Mouse (Mus musculus) bone marrow macrophage, adult 2 months (primary cell): ENCODE measurements at regions not wholly inside any gene's neighbourhood (a gene's known extent, or its start where the extent isn't known, plus 50 kb on each side); places are given as distances from the start of the nearest gene placed in this dataset.

Experiments
- CTCF ChIP-seq: IDR thresholded peaks from 2 replicates; pipeline ENCODE4 v1.5.1; 2012; ENCODE audit warnings: low read depth, mild to moderate bottlenecking, low read length, moderate library complexity
- POLR2A ChIP-seq: IDR thresholded peaks from 2 replicates; pipeline ENCODE4 v1.6.1; 2012; ENCODE audit warnings: mild to moderate bottlenecking, low read depth, low read length, borderline replicate concordance

- TF ChIP-seq CTCF, result no peak
- no peak for TF ChIP-seq POLR2A
These were observed 735.2 kb upstream of the Marcks start for GRCm38 (mm10) chr10:37873925-37874324.
